Mouse (Mus musculus) lung, embryonic 16.5 days (tissue): ENCODE measurements at regions not wholly inside any gene's neighbourhood (a gene's known extent, or its start where the extent isn't known, plus 50 kb on each side); places are given as distances from the start of the nearest gene placed in this dataset.
"Not testable (repeated sequence)": the region's sequence is repeated elsewhere in the genome, so short reads cannot be mapped to it uniquely, and the experiment has no call there.

Experiments used
- ATAC-seq: fragments of 200-750 bp; cut with Nextera tagmentation; 2 replicates; pipeline ENCODE4 v1.8.0; 2017; ENCODE audit warnings: low read depth, mild to moderate bottlenecking, moderate library complexity
- H3K27ac ChIP-seq: fragments of 300-500 bp; sonication (generic); 2 replicates; pipeline ENCODE4 v1.5.1; 2014; ENCODE audit warnings: mild to moderate bottlenecking, control low read depth, low read length
- H3K27me3 ChIP-seq: fragments of 300-500 bp; sonication (generic); 2 replicates; pipeline ENCODE4 v1.6.1; 2014; ENCODE audit warnings: low read depth, low read length, mixed read lengths; ENCODE audit not compliant: control insufficient read depth, insufficient read depth
- H3K36me3 ChIP-seq: fragments of 300-500 bp; sonication (generic); 2 replicates; pipeline ENCODE4 v1.6.1; 2014; ENCODE audit warnings: low read length; ENCODE audit not compliant: control insufficient read depth, insufficient read depth
- H3K4me1 ChIP-seq: fragments of 300-500 bp; sonication (generic); replicated peaks from 2 replicates; pipeline ENCODE4 v1.6.1; 2014; ENCODE audit warnings: low read length, mixed read lengths; ENCODE audit not compliant: control insufficient read depth, insufficient read depth
- H3K4me2 ChIP-seq: fragments of 300-500 bp; sonication (generic); 2 replicates; pipeline ENCODE4 v1.6.1; 2014; ENCODE audit warnings: low read depth, low read length, control low read depth
- H3K4me3 ChIP-seq: fragments of 300-500 bp; sonication (generic); 2 replicates; pipeline ENCODE4 v1.5.1; 2014; ENCODE audit warnings: mild to moderate bottlenecking, low read length, control low read depth
- H3K9ac ChIP-seq: fragments of 300-500 bp; sonication (generic); 2 replicates; pipeline ENCODE4 v1.6.1; 2014; ENCODE audit warnings: low read length, control low read depth
- H3K9me3 ChIP-seq: fragments of 300-500 bp; sonication (generic); 2 replicates; pipeline ENCODE4 v1.6.1; 2016; ENCODE audit warnings: low read length; ENCODE audit not compliant: control insufficient read depth
- WGBS: fragments of 180-500 bp; shearing (Covaris S2); extraction: QIAGEN DNeasy Blood & Tissue Kit; methylation state at CpG from one replicate; pipeline ENCODE4 v1.1.7; 2014; 5-methylcytosine and 5-hydroxymethylcytosine counted together

GRCm38 (mm10) chr3:21735688-21736087 is 340.8 kb upstream of the Tbl1xr1 start:
- not testable (repeated sequence) for H3K9ac ChIP-seq, ATAC-seq, H3K4me1 ChIP-seq, H3K27ac ChIP-seq, H3K4me2 ChIP-seq, H3K36me3 ChIP-seq, H3K27me3 ChIP-seq, H3K4me3 ChIP-seq, H3K9me3 ChIP-seq
- 96% methylated on average over 2 of the region's 2 CpGs for WGBS

GRCm38 (mm10) chr3:21739720-21740119 is 336.7 kb upstream of the Tbl1xr1 start:
- ATAC-seq: no peak
- H3K4me3 ChIP-seq: no peak overlapping the region
- 69% methylated on average over 4 of the region's 4 CpGs for WGBS
- H3K36me3 ChIP-seq: no peaks in the 10 kb centered on the region
- no peaks in the 10 kb centered on the region for H3K27me3 ChIP-seq
- peaks cover 4% of the 10 kb centered on the region; the same call in 1 of the 2 replicates for H3K9me3 ChIP-seq
- H3K4me1 ChIP-seq: no peaks in the 10 kb centered on the region
- no peak overlapping the region for H3K4me2 ChIP-seq
- no peak overlapping the region for H3K9ac ChIP-seq
- no peak overlapping the region for H3K27ac ChIP-seq

- no peak overlapping the region for H3K4me3 ChIP-seq
- no peak overlapping the region for H3K27ac ChIP-seq
- H3K4me1 ChIP-seq: no peaks in the 10 kb centered on the region
- ATAC-seq: no peak
- H3K36me3 ChIP-seq: no peaks in the 10 kb centered on the region
- H3K9me3 ChIP-seq: no peaks in the 10 kb centered on the region; the same call in 1 of the 2 replicates
- no peaks in the 10 kb centered on the region for H3K27me3 ChIP-seq
- WGBS: 91% methylated on average over 1 of the region's 1 CpGs
- no peak overlapping the region for H3K4me2 ChIP-seq
- no peak overlapping the region for H3K9ac ChIP-seq
These were observed 332.3 kb upstream of the Tbl1xr1 start for GRCm38 (mm10) chr3:21744107-21744506.

GRCm38 (mm10) chr3:21760516-21761218 is 315.8 kb upstream of the Tbl1xr1 start:
- Histone ChIP-seq H3K4me3 (no peak overlapping the region), H3K9ac (no peak overlapping the region), H3K36me3 (no peaks in the 10 kb centered on the region), H3K4me1 (no peaks in the 10 kb centered on the region), H3K4me2 (no peak overlapping the region), H3K9me3 (no peaks in the 10 kb centered on the region), H3K27ac (no peak overlapping the region), H3K27me3 (no peaks in the 10 kb centered on the region)
- 48% methylated on average over 2 of the region's 2 CpGs for WGBS
- ATAC-seq: no peak

GRCm38 (mm10) chr3:21761219-21761600 is 315.2 kb upstream of the Tbl1xr1 start:
- H3K4me3 ChIP-seq: no peak overlapping the region
- H3K27me3 ChIP-seq: no peaks in the 10 kb centered on the region
- ATAC-seq: no peak
- no peak overlapping the region for H3K27ac ChIP-seq
- H3K36me3 ChIP-seq: no peaks in the 10 kb centered on the region
- no peaks in the 10 kb centered on the region for H3K9me3 ChIP-seq
- no peaks in the 10 kb centered on the region for H3K4me1 ChIP-seq
- H3K4me2 ChIP-seq: no peak overlapping the region
- no peak overlapping the region for H3K9ac ChIP-seq

GRCm38 (mm10) chr3:21761909-21762308 is 314.5 kb upstream of the Tbl1xr1 start:
- H3K27ac ChIP-seq: no peak overlapping the region
- no peaks in the 10 kb centered on the region for H3K27me3 ChIP-seq
- H3K9ac ChIP-seq: no peak overlapping the region
- no peaks in the 10 kb centered on the region for H3K9me3 ChIP-seq
- no peak for ATAC-seq
- 59% methylated on average over 3 of the region's 3 CpGs for WGBS
- no peak overlapping the region for H3K4me3 ChIP-seq
- H3K4me1 ChIP-seq: no peaks in the 10 kb centered on the region
- H3K4me2 ChIP-seq: no peak overlapping the region
- no peaks in the 10 kb centered on the region for H3K36me3 ChIP-seq

GRCm38 (mm10) chr3:21768081-21768480 is 308.4 kb upstream of the Tbl1xr1 start:
- WGBS: 95% methylated on average over 1 of the region's 1 CpGs

GRCm38 (mm10) chr3:21769920-21770547 is 306.4 kb upstream of the Tbl1xr1 start:
- H3K4me3 ChIP-seq: no peak overlapping the region
- H3K27ac ChIP-seq: no peak overlapping the region
- WGBS: 54% methylated on average over 9 of the region's 9 CpGs
- no peak overlapping the region for H3K9ac ChIP-seq
- H3K4me1 ChIP-seq: no peaks in the 10 kb centered on the region
- no peak for ATAC-seq
- no peaks in the 10 kb centered on the region for H3K36me3 ChIP-seq
- H3K4me2 ChIP-seq: no peak overlapping the region
- no peaks in the 10 kb centered on the region for H3K27me3 ChIP-seq
- H3K9me3 ChIP-seq: no peaks in the 10 kb centered on the region

More at GRCm38 (mm10) chr3:21768081-21768480, 308.4 kb upstream of the Tbl1xr1 start:
- ATAC-seq: no peak
- no peak overlapping the region for H3K4me2 ChIP-seq
- H3K27me3 ChIP-seq: no peaks in the 10 kb centered on the region
- H3K4me1 ChIP-seq: no peaks in the 10 kb centered on the region
- no peak overlapping the region for H3K27ac ChIP-seq
- H3K36me3 ChIP-seq: no peaks in the 10 kb centered on the region
- no peaks in the 10 kb centered on the region for H3K9me3 ChIP-seq
- no peak overlapping the region for H3K4me3 ChIP-seq
- no peak overlapping the region for H3K9ac ChIP-seq

GRCm38 (mm10) chr3:21771752-21772298 is 304.6 kb upstream of the Tbl1xr1 start:
- Histone ChIP-seq H3K27me3 (no peaks in the 10 kb centered on the region), H3K9ac (no peak overlapping the region), H3K4me1 (no peaks in the 10 kb centered on the region), H3K4me3 (no peak overlapping the region), H3K4me2 (no peak overlapping the region), H3K36me3 (no peaks in the 10 kb centered on the region), H3K9me3 (no peaks in the 10 kb centered on the region), H3K27ac (no peak overlapping the region)
- no peak for ATAC-seq
- 55% methylated on average over 4 of the region's 4 CpGs for WGBS
